Mouse (Mus musculus) erythroblast, embryonic 14.5 days (primary cell): ENCODE results near the gene Trip13.

ENCODE experiments used
- GATA1 ChIP-seq: IDR thresholded peaks from 2 replicates; pipeline ENCODE4 v1.6.1; 2012; ENCODE audit warnings: low read length, inconsistent platforms, mixed read lengths
- TAL1 ChIP-seq: IDR thresholded peaks from 3 replicates; pipeline ENCODE4 v1.6.1; 2012; ENCODE audit warnings: low read length, inconsistent platforms, mixed read lengths

GRCm38 (mm10) chr13:73897561-73897960 is 40.0 kb downstream of the Trip13 start:
- no peak for TF ChIP-seq GATA1
- TF ChIP-seq TAL1: no peak
